Mouse (Mus musculus) hindbrain, embryonic 14.5 days (tissue): ENCODE measurements around the gene Fbxo34. TPM values are rescaled to one million over a fixed set of nuclear protein-coding genes. Genes with fewer than 3 reads are reported as not detected.

Source experiments
- ATAC-seq: fragments of 200-750 bp; cut with Nextera tagmentation; 2 replicates; pipeline ENCODE4 v1.8.0; 2017; ENCODE audit warnings: moderate number of reproducible peaks, mild to moderate bottlenecking, moderate TSS enrichment, moderate library complexity; ENCODE audit not compliant: low FRiP score
- DNase-seq: peaks from one replicate; pipeline ENCODE4 v3.0.0-alpha.2; 2015; ENCODE audit warnings: low spot score
- H3K27ac ChIP-seq: fragments of 300-500 bp; sonication (generic); 2 replicates; pipeline ENCODE4 v1.5.1; 2014; ENCODE audit warnings: mild to moderate bottlenecking, moderate library complexity
- H3K27me3 ChIP-seq: fragments of 300-500 bp; sonication (generic); 2 replicates; pipeline ENCODE4 v1.6.1; 2014; ENCODE audit warnings: mild to moderate bottlenecking, low read length, mixed read lengths; ENCODE audit not compliant: control insufficient read depth, insufficient read depth
- H3K36me3 ChIP-seq: fragments of 300-500 bp; sonication (generic); replicated peaks from 2 replicates; pipeline ENCODE4 v1.6.1; 2014; ENCODE audit not compliant: control insufficient read depth, insufficient read depth
- H3K4me1 ChIP-seq: fragments of 300-500 bp; sonication (generic); replicated peaks from 2 replicates; pipeline ENCODE4 v1.6.1; 2014; ENCODE audit warnings: antibody characterized with exemption, low read length, mixed read lengths; ENCODE audit not compliant: control insufficient read depth, insufficient read depth
- H3K4me2 ChIP-seq: fragments of 300-500 bp; sonication (generic); replicated peaks from 2 replicates; pipeline ENCODE4 v1.6.1; 2014; ENCODE audit warnings: mild to moderate bottlenecking, moderate library complexity
- H3K4me3 ChIP-seq: fragments of 300-500 bp; sonication (generic); replicated peaks from 2 replicates; pipeline ENCODE4 v1.5.1; 2014; ENCODE audit warnings: mild to moderate bottlenecking, low read length
- H3K9ac ChIP-seq: fragments of 300-500 bp; sonication (generic); 2 replicates; pipeline ENCODE4 v1.6.1; 2014
- H3K9me3 ChIP-seq: fragments of 300-500 bp; sonication (generic); 2 replicates; pipeline ENCODE4 v1.6.1; 2016; ENCODE audit warnings: low read length; ENCODE audit not compliant: control insufficient read depth
- WGBS: fragments of 180-500 bp; shearing (Covaris S2); extraction: QIAGEN DNeasy Blood & Tissue Kit; methylation state at CpG from one replicate; pipeline ENCODE4 v1.1.7; 2014; 5-methylcytosine and 5-hydroxymethylcytosine counted together
- polyA plus RNA-seq: library from polyadenylated mRNA; unstranded; fragments of >200 nt; fragmentation: Nextera tagmentation; extraction: Ambion mirVana; gene quantifications from 2 replicates; pipeline ENCODE4 v1.2.1, GENCODE M21; 2014

Fbxo34 gene
- polyA plus RNA-seq, 1 experiment from 2014 or later, result 35.3 TPM

DNA sequence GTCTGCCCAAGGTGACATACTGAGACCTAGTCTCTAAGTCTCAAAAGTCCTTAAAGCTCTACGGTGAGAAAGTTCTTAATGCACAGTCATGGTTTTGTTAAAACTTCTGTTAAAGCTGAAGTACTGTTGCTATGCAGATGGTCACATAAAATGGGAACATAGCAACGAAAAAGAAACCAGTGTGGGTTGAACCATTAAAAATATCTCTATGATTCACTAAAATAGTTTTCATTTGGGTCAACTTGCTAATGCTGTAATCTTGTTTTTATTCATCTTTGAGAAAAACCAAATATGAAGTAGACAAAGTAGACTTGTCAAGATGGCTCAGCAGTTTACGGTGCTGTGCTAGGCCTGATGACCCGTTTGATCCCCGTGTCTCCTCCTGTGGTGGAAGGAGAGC lies 56.5 kb downstream of the Fbxo34 start:
- no peaks in the 10 kb centered on the region for H3K36me3 ChIP-seq
- no peak overlapping the region for H3K4me2 ChIP-seq
- no peak overlapping the region for H3K27ac ChIP-seq
- H3K9me3 ChIP-seq, result no peaks in the 10 kb centered on the region
- 94% methylated on average over 5 of the region's 5 CpGs for WGBS
- no peak overlapping the region for H3K4me3 ChIP-seq
- no peak overlapping the region for H3K9ac ChIP-seq
- H3K4me1 ChIP-seq, result no peaks in the 10 kb centered on the region
- ATAC-seq, result no peak
- no peaks in the 10 kb centered on the region for H3K27me3 ChIP-seq
- DNase-seq, result no peak

DNA sequence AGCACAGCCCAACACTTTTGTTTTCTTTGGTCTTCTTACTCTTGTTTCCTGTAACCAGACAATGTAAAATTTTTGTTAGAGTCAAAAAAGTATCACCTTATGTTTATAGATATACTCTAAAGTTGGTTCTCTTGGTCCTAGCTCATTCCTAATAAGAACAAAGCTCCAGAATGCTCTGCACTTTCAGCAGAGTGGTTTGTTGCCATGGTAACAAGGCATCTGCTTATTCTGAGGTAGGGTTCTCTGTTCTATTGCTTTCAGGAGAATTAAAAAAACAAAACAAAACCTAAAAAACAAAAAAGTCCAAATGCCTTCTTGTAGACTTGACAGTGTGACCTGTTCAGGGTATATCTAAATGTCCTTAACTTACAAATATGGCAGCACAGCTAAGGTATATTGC lies 57.8 kb downstream of the Fbxo34 start:
- no peaks in the 10 kb centered on the region for H3K4me1 ChIP-seq
- no peak overlapping the region for H3K27ac ChIP-seq
- no peaks in the 10 kb centered on the region for H3K9me3 ChIP-seq
- H3K4me2 ChIP-seq, result no peak overlapping the region
- H3K27me3 ChIP-seq, result no peaks in the 10 kb centered on the region
- no peak for DNase-seq
- ATAC-seq, result no peak
- H3K4me3 ChIP-seq, result no peak overlapping the region
- H3K36me3 ChIP-seq, result no peaks in the 10 kb centered on the region
- no peak overlapping the region for H3K9ac ChIP-seq

DNA sequence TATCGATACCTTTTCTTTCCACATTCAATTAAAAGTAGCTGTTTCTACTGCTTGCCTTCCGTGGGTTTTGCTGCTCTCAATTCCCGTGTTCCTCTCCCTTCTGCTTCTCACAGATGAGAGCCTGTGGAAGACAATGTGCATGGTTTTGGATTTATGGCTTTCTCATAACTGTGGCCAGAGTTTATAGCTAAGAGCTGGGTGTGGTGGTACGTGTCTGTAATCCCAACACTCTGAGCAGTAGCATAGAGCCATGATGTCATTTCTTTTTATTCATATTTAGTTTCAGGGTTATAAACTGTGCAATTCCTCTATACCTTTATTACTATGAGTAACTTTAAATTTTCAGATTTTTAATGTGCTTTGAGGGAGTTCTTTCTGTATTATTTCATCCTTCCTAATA lies 60.0 kb downstream of the Fbxo34 start:
- DNase-seq (no peak), ATAC-seq (no peak)
- Histone ChIP-seq H3K36me3 (no peaks in the 10 kb centered on the region), H3K27me3 (no peaks in the 10 kb centered on the region), H3K4me2 (no peak overlapping the region), H3K9ac (no peak overlapping the region), H3K4me3 (no peak overlapping the region), H3K9me3 (no peaks in the 10 kb centered on the region), H3K4me1 (no peaks in the 10 kb centered on the region), H3K27ac (no peak overlapping the region)
- 91% methylated on average over 4 of the region's 4 CpGs for WGBS

DNA sequence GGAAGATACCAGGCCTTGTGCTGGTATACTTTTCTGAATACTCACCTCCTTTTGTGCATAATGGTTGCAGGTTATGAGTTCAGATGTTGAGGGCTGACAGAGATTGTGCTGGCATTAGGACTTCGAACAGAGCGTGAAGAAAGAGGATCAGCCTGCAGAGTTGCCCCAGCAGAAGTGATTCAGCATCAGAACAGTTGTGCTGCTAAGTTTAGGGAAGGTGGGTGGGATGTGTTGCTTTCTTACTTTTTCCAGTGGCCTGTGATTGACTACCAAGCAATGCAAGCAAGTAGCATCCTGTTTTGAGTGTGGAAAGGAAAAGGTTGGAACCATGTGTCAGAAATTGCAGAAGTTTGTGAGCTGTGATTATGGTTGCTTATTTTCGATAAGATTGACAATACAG lies 63.4 kb downstream of the Fbxo34 start:
- ATAC-seq (no peak), DNase-seq (no peak)
- Histone ChIP-seq H3K4me1 (no peaks in the 10 kb centered on the region), H3K36me3 (no peaks in the 10 kb centered on the region), H3K4me3 (no peak overlapping the region), H3K4me2 (no peak overlapping the region), H3K9ac (no peak overlapping the region), H3K27ac (no peak overlapping the region), H3K27me3 (no peaks in the 10 kb centered on the region), H3K9me3 (no peaks in the 10 kb centered on the region)
- WGBS, result 95% methylated on average over 3 of the region's 3 CpGs

DNA sequence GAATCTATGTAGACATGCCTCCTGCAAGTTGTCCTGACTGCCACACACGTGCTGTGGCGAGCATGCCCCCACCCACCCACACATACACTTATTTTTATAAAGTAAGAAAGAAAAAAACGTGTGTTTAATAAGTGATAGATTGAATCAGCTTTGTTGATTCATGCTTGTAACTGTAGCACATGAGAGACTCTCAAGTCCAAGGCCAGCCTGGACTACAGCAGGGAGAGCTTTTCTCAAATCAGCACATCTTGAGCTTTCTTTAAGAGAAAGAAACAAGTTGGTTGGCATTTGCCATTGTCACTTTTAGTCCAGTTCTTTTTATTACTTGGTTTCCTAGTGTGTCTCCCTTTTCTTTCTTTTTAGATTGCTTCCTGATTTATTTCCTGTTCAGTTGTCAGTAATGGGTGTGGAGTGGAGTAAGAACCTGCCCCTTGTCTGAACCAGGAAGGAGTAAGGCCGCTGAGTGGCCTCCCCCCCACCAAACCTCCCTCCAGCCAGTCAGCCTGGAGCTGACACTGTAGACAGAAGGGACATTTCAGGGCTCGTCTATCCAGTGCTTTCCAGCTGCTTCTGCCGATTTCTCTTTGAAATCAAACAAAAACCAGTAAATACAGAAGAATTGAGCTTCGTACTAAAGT lies 64.7 kb downstream of the Fbxo34 start:
- 66% methylated on average over 7 of the region's 7 CpGs for WGBS
- Histone ChIP-seq H3K9ac (no peak overlapping the region), H3K4me1 (no peaks in the 10 kb centered on the region), H3K4me3 (no peak overlapping the region), H3K27ac (no peak overlapping the region), H3K4me2 (no peak overlapping the region), H3K36me3 (no peaks in the 10 kb centered on the region), H3K27me3 (no peaks in the 10 kb centered on the region), H3K9me3 (no peaks in the 10 kb centered on the region)
- DNase-seq, result no peak
- ATAC-seq, result no peak

DNA sequence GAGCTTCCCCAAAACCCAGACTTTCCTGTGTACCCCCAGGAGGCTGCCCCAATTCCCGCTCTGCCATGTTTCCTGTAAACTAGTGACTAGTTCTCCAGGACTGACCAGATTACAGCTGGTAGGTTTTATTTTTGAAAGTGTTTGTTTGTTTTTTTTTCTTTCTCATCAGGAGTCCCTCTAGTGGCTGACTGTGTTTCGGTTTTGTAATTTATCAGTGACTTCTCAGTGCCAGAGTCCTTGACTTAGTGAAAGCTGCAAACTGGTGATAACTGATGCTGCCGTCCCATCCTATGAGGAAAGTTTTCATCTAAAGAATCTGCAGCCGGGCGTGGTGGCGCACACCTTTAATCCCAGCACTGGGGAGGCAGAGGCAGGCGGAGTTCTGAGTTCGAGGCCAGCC lies 65.4 kb downstream of the Fbxo34 start:
- ATAC-seq (no peak), DNase-seq (no peak)
- Histone ChIP-seq H3K27me3 (no peaks in the 10 kb centered on the region), H3K4me1 (no peaks in the 10 kb centered on the region), H3K9me3 (no peaks in the 10 kb centered on the region), H3K9ac (no peak overlapping the region), H3K27ac (no peak overlapping the region), H3K4me3 (no peak overlapping the region), H3K36me3 (no peaks in the 10 kb centered on the region), H3K4me2 (no peak overlapping the region)
- WGBS, result 89% methylated on average over 8 of the region's 8 CpGs

DNA sequence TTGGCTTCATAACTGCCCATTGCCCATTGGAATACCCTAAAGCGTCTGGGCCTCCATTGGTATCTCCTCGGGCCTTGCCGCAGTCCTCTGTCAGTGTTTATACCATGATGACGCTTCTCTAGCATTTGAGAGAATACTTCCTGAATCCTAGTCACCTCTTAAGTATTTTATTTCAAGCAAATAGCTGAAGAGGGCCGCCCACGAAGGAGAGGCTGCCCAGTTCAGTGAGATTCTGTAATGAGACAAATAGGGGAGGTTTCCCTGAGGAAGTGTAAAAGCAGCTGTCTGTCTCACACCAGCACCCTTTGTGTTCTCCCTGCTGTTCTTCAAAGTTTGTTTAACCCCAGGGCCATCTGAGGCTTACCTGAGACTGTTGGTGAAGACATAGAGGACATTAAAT lies 66.5 kb downstream of the Fbxo34 start:
- Histone ChIP-seq H3K36me3 (no peaks in the 10 kb centered on the region), H3K4me1 (no peaks in the 10 kb centered on the region), H3K9me3 (no peaks in the 10 kb centered on the region), H3K27me3 (no peaks in the 10 kb centered on the region), H3K9ac (no peak overlapping the region), H3K4me3 (no peak overlapping the region), H3K27ac (no peak overlapping the region), H3K4me2 (no peak overlapping the region)
- ATAC-seq (no peak), DNase-seq (no peak)
- WGBS, result 90% methylated on average over 6 of the region's 6 CpGs

DNA sequence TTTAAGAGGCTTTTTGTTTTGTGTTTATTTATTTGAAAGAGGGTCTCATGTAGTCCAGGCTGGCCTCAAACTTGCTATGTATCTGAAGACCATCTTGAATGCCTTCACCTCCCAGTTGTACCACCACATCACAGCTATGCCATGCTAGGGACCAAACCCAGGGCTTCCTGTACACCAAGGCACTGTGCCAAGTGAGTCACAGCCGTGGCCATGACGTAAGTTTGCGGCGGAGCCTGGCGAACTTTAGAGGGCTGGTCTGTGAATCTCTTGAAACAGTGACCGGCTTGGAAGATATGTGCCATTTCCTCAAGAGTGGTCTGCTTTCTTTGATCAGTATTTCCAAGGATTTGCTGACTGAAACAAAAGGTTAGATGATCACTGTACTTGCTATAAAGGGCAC lies 68.4 kb downstream of the Fbxo34 start:
- Histone ChIP-seq H3K9me3 (no peaks in the 10 kb centered on the region), H3K9ac (no peak overlapping the region), H3K4me3 (no peak overlapping the region), H3K27ac (no peak overlapping the region), H3K4me1 (no peaks in the 10 kb centered on the region), H3K4me2 (no peak overlapping the region), H3K27me3 (no peaks in the 10 kb centered on the region), H3K36me3 (no peaks in the 10 kb centered on the region)
- no peak for ATAC-seq
- DNase-seq, result no peak
- WGBS, result 96% methylated on average over 6 of the region's 6 CpGs

DNA sequence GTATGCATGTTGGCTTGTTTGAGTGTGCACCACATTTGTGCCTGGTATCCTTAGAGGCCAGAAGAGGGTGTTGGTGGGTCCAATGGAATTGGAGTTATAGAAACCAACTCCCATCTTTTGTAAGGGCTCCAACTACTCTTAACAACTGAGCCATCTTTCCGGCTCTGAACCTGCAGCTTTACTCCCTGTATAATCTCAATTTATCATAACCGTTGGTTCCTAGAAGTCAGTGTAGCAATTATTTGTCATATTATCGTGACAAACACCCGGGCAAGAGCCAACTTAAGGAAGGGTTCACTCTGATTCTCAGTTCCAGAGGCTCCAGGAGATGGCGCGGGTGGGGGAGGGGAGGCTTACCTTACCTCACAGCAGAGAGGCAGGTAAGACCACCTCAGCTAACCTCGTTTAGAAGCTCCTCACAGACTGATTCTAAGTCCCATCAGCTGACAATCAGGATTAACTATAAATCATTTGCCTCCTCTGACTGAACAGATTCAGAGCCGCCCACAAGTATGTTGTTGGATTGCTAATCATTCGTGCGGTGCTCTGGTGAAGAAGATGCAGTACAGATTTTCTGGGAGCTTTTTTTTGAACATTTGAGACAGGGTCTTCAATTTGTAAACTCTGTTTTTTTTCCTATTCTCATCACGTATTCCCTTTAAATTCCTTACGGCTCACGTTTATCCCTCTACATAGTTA lies 70.7 kb downstream of the Fbxo34 start:
- DNase-seq (no peak), ATAC-seq (no peak)
- H3K4me1 ChIP-seq, result no peaks in the 10 kb centered on the region
- no peak overlapping the region for H3K4me2 ChIP-seq
- no peak overlapping the region for H3K27ac ChIP-seq
- WGBS, result 88% methylated on average over 13 of the region's 13 CpGs
- no peaks in the 10 kb centered on the region for H3K27me3 ChIP-seq
- H3K9ac ChIP-seq, result no peak overlapping the region
- no peaks in the 10 kb centered on the region for H3K36me3 ChIP-seq
- no peaks in the 10 kb centered on the region for H3K9me3 ChIP-seq
- H3K4me3 ChIP-seq, result no peak overlapping the region

DNA sequence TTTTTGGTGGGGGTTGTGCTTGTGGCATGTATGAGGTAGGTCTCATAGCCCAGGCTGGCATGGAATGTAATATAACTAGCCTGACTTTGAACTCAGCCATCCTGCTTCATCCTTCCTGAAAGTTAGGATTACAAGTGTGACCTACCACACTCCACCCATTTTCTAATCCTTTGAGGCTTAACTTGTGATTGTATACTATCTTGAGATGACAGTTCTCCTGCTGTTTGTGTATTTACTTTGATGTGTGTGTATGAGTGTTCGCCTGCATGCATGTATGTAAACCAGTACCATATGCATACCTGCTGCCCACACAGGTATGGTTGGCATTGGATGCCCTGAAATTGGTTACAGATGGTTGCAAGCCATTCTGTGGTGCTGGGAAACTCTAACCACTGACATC lies 71.4 kb downstream of the Fbxo34 start:
- H3K4me1 ChIP-seq, result no peaks in the 10 kb centered on the region
- no peak overlapping the region for H3K4me2 ChIP-seq
- H3K9me3 ChIP-seq, result no peaks in the 10 kb centered on the region
- 94% methylated on average over 1 of the region's 1 CpGs for WGBS
- H3K4me3 ChIP-seq, result no peak overlapping the region
- H3K27me3 ChIP-seq, result no peaks in the 10 kb centered on the region
- ATAC-seq (no peak), DNase-seq (no peak)
- no peak overlapping the region for H3K9ac ChIP-seq
- no peak overlapping the region for H3K27ac ChIP-seq
- no peaks in the 10 kb centered on the region for H3K36me3 ChIP-seq
